Mouse (Mus musculus) embryonic facial prominence, embryonic 10.5 days (tissue): ENCODE data around the gene Opn4. TPM values are rescaled to one million over a fixed set of nuclear protein-coding genes. Genes with fewer than 3 reads are reported as not detected.

ENCODE experiments used
- DNase-seq: peaks from one replicate; pipeline ENCODE4 v3.0.0-alpha.2; 2017; ENCODE audit warnings: low spot score
- H3K27ac ChIP-seq: fragments of 300-500 bp; sonication (generic); replicated peaks from 2 replicates; pipeline ENCODE4 v1.5.1; 2016; ENCODE audit warnings: mild to moderate bottlenecking
- H3K27me3 ChIP-seq: fragments of 300-500 bp; sonication (generic); replicated peaks from 2 replicates; pipeline ENCODE4 v1.6.1; 2016; ENCODE audit warnings: low read depth, mild to moderate bottlenecking; ENCODE audit not compliant: poor library complexity, severe bottlenecking
- H3K36me3 ChIP-seq: fragments of 300-500 bp; sonication (generic); replicated peaks from 2 replicates; pipeline ENCODE4 v1.6.1; 2016; ENCODE audit warnings: mild to moderate bottlenecking, moderate library complexity
- H3K4me1 ChIP-seq: fragments of 300-500 bp; sonication (generic); 2 replicates; pipeline ENCODE4 v1.6.1; 2016
- H3K4me3 ChIP-seq: fragments of 300-500 bp; sonication (generic); 2 replicates; pipeline ENCODE4 v1.5.1; 2016; ENCODE audit warnings: mild to moderate bottlenecking, moderate library complexity
- H3K9me3 ChIP-seq: fragments of 300-500 bp; sonication (generic); 2 replicates; pipeline ENCODE4 v1.6.1; 2016; ENCODE audit warnings: mild to moderate bottlenecking
- WGBS: fragments of 180-500 bp; shearing (Covaris S2); methylation state at CpG from one replicate; pipeline ENCODE4 v1.1.7; 2016; 5-methylcytosine and 5-hydroxymethylcytosine counted together
- polyA plus RNA-seq: library from polyadenylated mRNA; unstranded; fragments of >200 nt; fragmentation: Nextera tagmentation; extraction: Ambion mirVana; gene quantifications from 2 replicates; pipeline ENCODE4 v1.2.1, GENCODE M21; 2016

The Opn4 gene
- 0.23 and 0.27 TPM in 2 replicates for polyA plus RNA-seq

GRCm38 (mm10) chr14:34599941-34600340 is at the start of gene Opn4:
TSS of gene Opn4 (minus strand) at chr14:34600142.
- Histone ChIP-seq H3K4me3 (no peak within 1 kb of the TSS), H3K36me3 (no peaks in the 10 kb centered on the region), H3K27me3 (no peaks in the 10 kb centered on the region), H3K4me1 (no peaks in the 10 kb centered on the region), H3K9me3 (no peaks in the 10 kb centered on the region), H3K27ac (no peak within 1 kb of the TSS)
- WGBS = 79% methylated on average over 8 of the region's 8 CpGs
- DNase-seq = no peak

GRCm38 (mm10) chr14:34647870-34648475 is 48.0 kb upstream of the Opn4 start:
- DNase-seq = no peak
- Histone ChIP-seq H3K36me3 (no peaks in the 10 kb centered on the region), H3K4me1 (no peaks in the 10 kb centered on the region), H3K27me3 (no peaks in the 10 kb centered on the region), H3K4me3 (no peak overlapping the region), H3K9me3 (no peaks in the 10 kb centered on the region), H3K27ac (no peak overlapping the region)
- 94% methylated on average over 8 of the region's 8 CpGs for WGBS

- no peaks in the 10 kb centered on the region for H3K4me1 ChIP-seq
- H3K9me3 ChIP-seq = no peaks in the 10 kb centered on the region
- H3K27ac ChIP-seq = no peak overlapping the region
- no peaks in the 10 kb centered on the region for H3K36me3 ChIP-seq
- H3K27me3 ChIP-seq = no peaks in the 10 kb centered on the region
- 82% methylated on average over 7 of the region's 7 CpGs for WGBS
- DNase-seq = no peak
- no peak overlapping the region for H3K4me3 ChIP-seq
Measured at GRCm38 (mm10) chr14:34644140-34644539, 44.2 kb upstream of the Opn4 start.

DNA sequence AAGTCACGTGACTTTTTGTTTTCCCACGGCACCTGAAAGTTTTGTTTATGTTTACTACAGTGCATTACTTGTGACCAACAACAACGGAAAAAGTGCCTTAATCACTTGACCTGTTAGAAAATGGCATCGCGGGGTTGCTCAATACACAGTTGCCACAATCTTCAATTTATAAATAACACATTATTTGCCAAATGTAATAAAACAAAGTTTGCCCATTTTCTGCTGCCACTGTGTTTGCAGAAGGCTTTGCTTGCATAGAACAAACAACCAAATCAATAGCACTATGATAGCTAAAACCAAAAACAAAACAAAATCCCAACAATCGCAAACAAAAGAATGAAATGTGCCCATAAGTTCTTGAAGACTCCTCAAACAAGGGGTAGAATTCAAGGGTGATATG is 35.8 kb upstream of the Opn4 start:
- Histone ChIP-seq H3K4me1 (0 out of 2 replicates have a peak, but pooled peaks cover 7% of the 10 kb centered on the region), H3K9me3 (no peaks in the 10 kb centered on the region), H3K27ac (no peak overlapping the region), H3K36me3 (no peaks in the 10 kb centered on the region), H3K4me3 (no peak overlapping the region), H3K27me3 (no peaks in the 10 kb centered on the region)
- DNase-seq = no peak
- 87% methylated on average over 6 of the region's 6 CpGs for WGBS

- Histone ChIP-seq H3K4me1 (0 out of 2 replicates have a peak, but pooled peaks cover 7% of the 10 kb centered on the region), H3K9me3 (no peaks in the 10 kb centered on the region), H3K27ac (no peak overlapping the region), H3K27me3 (no peaks in the 10 kb centered on the region), H3K4me3 (no peak overlapping the region), H3K36me3 (no peaks in the 10 kb centered on the region)
- no peak for DNase-seq
- 38% methylated on average over 7 of the region's 7 CpGs for WGBS
Measured at GRCm38 (mm10) chr14:34635192-34635591, 35.2 kb upstream of the Opn4 start.

DNA sequence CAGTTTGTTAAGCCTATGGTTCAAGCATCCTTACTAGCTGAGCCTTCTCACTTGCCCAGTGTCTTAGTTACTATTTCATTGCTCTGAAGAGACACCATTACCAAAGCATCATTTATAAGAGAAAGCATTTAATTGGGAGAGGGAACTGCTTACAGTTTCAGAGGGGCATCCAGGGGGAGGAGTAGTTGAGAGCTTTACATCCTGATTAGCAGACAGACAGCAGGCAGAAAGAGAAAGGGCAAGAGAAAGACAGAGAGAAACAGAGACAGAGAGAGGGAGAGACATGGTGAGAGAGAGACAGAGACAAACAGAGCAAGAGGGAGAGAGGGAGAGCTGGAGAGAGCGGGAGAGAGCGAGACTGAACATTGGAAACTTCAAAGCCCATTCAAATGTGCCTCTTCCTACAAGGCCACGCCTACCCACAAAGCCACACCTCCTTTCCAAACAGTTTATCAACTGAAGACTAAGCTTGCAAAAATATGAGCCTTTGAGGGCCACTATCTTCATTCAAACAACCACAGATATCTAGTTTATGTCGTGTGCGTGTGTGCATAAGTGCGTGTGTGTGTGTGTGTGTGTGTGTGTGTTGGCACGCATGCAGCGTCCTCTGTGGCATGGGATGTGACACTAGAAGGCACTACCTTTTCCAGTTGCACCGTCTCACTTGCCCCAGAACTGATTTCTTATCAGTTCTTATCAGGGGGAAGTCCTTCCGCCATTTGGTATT is 32.9 kb upstream of the Opn4 start:
- Histone ChIP-seq H3K27me3 (no peaks in the 10 kb centered on the region), H3K27ac (no peak overlapping the region), H3K4me3 (no peak overlapping the region), H3K4me1 (0 out of 2 replicates have a peak, but pooled peaks cover 7% of the 10 kb centered on the region), H3K36me3 (no peaks in the 10 kb centered on the region), H3K9me3 (no peaks in the 10 kb centered on the region)
- WGBS = 74% methylated on average over 10 of the region's 10 CpGs
- DNase-seq = no peak

GRCm38 (mm10) chr14:34626824-34627223 is 26.9 kb upstream of the Opn4 start:
- no peaks in the 10 kb centered on the region for H3K27me3 ChIP-seq

GRCm38 (mm10) chr14:34623531-34624210 is 23.7 kb upstream of the Opn4 start:
- Histone ChIP-seq H3K36me3 (no peaks in the 10 kb centered on the region), H3K4me1 (no peaks in the 10 kb centered on the region; the same call in 1 of the 2 replicates)
- WGBS = 84% methylated on average over 16 of the region's 16 CpGs

More at GRCm38 (mm10) chr14:34626824-34627223, 26.9 kb upstream of the Opn4 start:
- H3K4me1 ChIP-seq = no peaks in the 10 kb centered on the region
- no peak for DNase-seq
- H3K36me3 ChIP-seq = no peaks in the 10 kb centered on the region
- H3K9me3 ChIP-seq = no peaks in the 10 kb centered on the region
- no peak overlapping the region for H3K27ac ChIP-seq
- H3K4me3 ChIP-seq = no peak overlapping the region
- 87% methylated on average over 7 of the region's 7 CpGs for WGBS

GRCm38 (mm10) chr14:34623074-34623473 is 23.1 kb upstream of the Opn4 start:
- Histone ChIP-seq H3K9me3 (no peaks in the 10 kb centered on the region), H3K36me3 (no peaks in the 10 kb centered on the region), H3K4me1 (no peaks in the 10 kb centered on the region; the same call in 1 of the 2 replicates), H3K4me3 (no peak overlapping the region), H3K27ac (no peak overlapping the region), H3K27me3 (peaks cover 11% of the 10 kb centered on the region)
- WGBS = 86% methylated on average over 5 of the region's 5 CpGs
- DNase-seq = no peak

More at GRCm38 (mm10) chr14:34623531-34624210, 23.7 kb upstream of the Opn4 start:
- Histone ChIP-seq H3K27me3 (peaks cover 5% of the 10 kb centered on the region; the same call in 1 of the 2 replicates), H3K27ac (no peak overlapping the region), H3K4me3 (no peak overlapping the region), H3K9me3 (no peaks in the 10 kb centered on the region)
- DNase-seq = no peak

GRCm38 (mm10) chr14:34620611-34621376 is 20.9 kb upstream of the Opn4 start:
- Histone ChIP-seq H3K27me3 (peaks cover 30% of the 10 kb centered on the region), H3K9me3 (no peaks in the 10 kb centered on the region), H3K27ac (no peak overlapping the region), H3K4me3 (no peak overlapping the region), H3K4me1 (peaks cover 4% of the 10 kb centered on the region; the same call in 1 of the 2 replicates), H3K36me3 (no peaks in the 10 kb centered on the region)
- peak; percentile 38 for DNase-seq
- 39% methylated on average over 10 of the region's 10 CpGs for WGBS

DNA sequence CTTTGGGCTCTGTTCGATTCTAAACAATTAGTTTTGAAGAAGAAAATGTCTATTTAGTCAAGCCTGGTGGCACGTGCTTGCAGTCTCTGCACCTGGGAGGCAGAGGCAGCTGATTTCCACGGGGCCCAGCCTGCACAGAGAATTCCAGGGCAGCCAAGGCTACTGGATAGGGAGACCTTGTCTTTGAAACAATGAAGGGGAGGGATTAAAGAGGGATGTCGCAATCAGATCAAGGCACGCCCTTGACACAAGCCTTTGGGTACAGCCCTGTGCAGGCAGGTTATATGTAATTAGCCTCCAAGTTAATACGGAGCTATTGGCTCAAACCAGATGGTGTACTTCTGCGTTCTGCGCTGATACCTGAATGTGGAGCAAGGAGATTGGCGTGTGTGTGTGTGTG is 18.9 kb upstream of the Opn4 start:
- Histone ChIP-seq H3K27ac (no peak overlapping the region), H3K4me1 (peaks cover 13% of the 10 kb centered on the region), H3K27me3 (peaks cover 50% of the 10 kb centered on the region), H3K36me3 (no peaks in the 10 kb centered on the region), H3K9me3 (no peaks in the 10 kb centered on the region), H3K4me3 (no peak overlapping the region)
- DNase-seq = no peak
- 31% methylated on average over 9 of the region's 9 CpGs for WGBS

- no peak overlapping the region for H3K27ac ChIP-seq
- 3% methylated on average over 8 of the region's 8 CpGs for WGBS
Measured at GRCm38 (mm10) chr14:34616821-34617220, 16.9 kb upstream of the Opn4 start.

More at GRCm38 (mm10) chr14:34616821-34617220, 16.9 kb upstream of the Opn4 start:
- no peaks in the 10 kb centered on the region for H3K36me3 ChIP-seq
- H3K27me3 ChIP-seq = peaks cover 56% of the 10 kb centered on the region
- no peak overlapping the region for H3K4me3 ChIP-seq
- H3K4me1 ChIP-seq = peaks cover 13% of the 10 kb centered on the region
- H3K9me3 ChIP-seq = no peaks in the 10 kb centered on the region
- DNase-seq = peak; percentile 88
